Mouse (Mus musculus) layer of hippocampus, postnatal 36 days (tissue): ENCODE data around the gene Frmpd4. TPM values are rescaled to one million over a fixed set of nuclear protein-coding genes. Genes with fewer than 3 reads are reported as not detected.

ENCODE experiments used
- DNase-seq, 2 experiments: peaks; one replicate each; pipeline ENCODE4 v3.0.0; 2022
- total RNA-seq, 2 experiments: library from RNA; stranded (reverse); gene quantifications; 2 replicates each; pipeline ENCODE4 v1.2.3; 2021

Frmpd4 gene
- total RNA-seq, 2 experiments from 2014 or later, result 49.2 to 54.4 TPM

DNA sequence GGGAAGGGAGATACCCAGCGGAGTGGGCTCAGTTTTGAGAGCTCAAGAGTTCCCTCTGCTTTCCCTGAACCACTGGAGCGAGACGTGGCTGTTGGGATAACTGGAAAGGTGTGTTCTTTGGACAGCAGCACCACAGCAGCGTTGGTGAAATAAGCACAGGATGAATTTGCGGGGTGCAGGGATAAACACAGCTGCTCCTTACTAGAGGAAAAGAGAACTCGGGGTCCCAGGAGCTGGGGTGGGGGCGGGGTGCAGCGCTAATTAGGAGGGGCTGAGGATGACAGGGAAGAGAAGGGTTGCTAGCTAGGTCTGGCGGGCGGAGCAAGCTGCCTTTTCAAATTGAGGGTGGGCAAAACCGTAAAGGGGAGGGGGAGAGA, 453.5 kb downstream of the Frmpd4 start:
- DNase-seq, result no peak

DNA sequence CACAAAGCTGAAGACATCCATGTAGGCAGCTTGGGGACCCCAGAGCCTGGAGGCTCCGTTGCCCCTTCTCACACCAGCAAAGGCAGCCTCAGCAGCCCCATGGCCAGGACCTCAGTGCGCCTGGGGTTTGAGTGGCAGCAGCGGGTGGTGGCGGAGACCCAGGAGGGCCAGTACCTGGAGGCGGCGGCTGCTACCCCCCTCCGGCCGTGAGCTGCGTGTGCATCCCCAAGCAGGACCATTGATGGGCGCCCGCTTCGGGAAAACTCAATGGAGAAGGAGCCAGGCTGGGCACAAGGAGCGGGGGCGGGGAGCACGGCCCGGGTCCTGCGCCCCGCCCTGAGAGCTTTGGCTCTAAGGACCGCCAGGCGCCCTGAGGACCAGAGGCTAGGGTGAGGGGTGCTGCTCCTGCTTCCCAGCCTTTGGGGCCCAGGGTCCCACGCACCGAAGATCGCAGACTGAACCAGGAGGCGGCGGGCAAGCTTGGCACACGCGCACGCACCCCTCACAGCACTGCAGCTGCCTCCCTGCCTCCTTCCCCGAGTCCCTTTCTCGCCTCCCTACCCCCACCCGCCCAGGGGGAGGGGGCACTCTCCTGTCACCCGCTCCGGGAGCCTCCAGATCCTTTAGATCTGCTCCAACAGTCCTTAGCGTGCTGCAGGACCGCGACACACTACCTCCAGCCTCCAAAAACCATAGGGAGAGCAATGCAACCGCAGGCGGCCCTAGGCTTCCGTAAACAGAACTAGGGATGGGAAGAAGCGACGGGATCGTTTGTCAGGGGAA, 454.0 kb downstream of the Frmpd4 start:
- peak; percentile 32 to 36 for DNase-seq

DNA sequence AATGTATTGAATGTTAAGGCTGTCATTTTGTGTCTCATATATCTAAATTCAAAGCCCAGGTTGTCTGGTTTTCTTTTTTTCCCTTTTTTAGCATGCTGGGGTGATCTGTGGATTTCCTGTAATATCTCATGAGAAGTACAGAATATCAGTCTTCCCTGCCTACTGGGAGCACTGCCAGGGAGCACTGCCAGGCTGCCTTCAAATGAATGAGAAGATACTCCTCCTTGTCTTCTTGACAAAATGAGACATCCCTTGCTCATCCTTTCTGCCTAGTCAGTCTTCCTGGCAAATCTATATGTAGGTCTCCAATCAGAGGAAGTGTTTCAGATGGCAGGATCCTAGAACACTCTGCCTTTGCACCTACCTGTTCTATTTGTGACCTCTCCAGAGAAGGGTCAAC, 535.4 kb downstream of the Frmpd4 start:
- no peak for DNase-seq

DNA sequence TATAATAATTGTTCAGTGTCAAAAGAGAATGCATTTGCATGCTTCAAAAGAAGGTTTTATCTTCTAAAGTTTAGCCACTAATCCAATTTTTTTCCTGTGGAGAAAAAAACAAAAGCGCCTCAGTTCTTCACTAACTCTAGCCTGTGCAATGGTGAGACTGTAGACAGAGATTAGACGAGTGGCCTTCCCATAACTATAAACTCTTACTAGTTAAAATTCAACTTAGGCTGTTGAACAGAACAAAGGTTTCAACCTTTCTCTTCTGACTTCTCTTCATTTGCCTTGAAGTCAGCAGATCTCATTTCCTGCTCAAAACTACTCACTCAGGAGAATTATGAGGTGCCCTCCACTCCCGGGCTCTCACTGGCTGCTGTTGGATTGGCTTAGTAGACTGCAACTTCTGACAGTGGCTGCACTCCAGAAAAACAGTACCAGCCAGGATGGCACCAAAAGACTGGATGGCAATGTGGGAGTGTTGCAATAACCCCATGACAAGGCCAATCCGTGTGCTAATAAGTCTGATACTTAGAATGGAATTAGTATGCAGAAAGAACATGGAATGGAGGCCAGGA, 556.4 kb downstream of the Frmpd4 start:
- DNase-seq, result no peak

DNA sequence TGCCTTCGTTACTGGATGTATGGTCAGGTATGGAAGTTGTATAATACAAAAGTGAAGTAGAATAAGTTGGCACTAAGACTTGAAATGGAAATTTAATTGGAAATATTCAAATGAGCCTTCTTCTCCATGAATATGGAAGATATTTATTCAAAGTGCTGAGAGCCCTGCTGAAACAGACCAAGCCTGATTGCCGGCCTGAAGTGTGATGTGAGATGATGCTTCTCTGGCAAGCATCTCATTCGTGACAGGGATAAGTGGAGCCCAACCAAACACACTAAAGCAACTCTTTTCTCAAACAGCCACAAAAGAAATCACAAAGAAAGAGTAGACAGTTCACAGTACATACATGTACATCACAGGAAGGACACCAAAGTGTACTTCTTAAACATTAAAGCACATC, 559.2 kb downstream of the Frmpd4 start:
- no peak for DNase-seq

DNA sequence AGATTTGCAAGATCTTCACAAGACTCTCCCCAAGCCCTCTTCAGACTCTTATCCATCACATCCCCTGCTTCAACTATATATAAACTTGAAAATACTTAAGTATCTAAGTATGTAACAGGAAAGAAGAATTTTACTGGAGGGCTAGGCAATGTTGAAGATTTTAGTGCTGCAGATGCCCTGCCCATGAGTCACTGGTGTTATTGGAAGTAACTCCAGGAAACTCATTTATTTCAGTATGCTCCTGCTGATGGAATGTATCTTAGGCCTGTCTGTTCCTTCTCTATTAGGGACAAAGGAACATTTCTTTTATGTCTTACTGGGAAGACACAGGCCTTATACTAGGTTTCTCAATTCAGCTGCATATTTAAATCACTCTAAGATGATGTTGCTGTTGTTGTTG, 592.2 kb downstream of the Frmpd4 start:
- no peak for DNase-seq

DNA sequence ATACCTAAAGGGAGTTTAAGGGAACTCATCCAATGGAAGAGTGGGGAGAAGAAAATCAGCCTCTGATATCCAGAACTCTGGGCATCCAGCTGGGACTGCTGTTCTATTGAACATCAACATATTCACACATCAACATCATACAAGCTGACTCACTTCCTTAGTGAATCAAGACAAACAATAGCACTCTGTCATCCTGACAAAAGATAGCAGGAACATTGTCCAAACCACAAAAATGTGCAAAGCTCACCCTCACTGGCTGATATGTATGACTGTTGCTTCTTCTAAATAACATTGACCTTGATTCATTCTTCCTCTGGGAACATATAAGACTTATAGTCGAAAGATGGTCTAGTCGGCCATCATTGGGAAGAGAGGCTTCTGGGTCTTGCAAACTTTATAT, 625.8 kb downstream of the Frmpd4 start:
- no peak for DNase-seq

DNA sequence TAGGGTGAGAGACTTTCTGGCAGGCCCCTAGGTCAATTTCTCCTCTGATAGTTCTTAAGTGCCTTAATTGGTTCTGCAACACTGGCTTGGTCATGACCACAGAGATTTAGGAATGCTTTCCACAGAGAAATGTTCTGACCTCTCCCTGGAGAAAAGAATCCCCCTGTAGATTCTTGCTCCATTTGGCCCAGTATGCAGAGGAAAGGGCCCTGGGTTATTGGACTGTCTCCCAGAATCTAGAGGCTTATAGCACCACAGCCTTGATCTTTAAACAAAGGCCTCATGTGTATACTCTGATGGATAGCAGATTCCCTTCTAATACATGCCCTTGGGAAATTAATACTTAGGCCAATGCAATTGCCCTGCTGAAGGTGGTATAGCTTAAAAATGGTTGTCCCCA, 667.5 kb downstream of the Frmpd4 start:
- no peak for DNase-seq

DNA sequence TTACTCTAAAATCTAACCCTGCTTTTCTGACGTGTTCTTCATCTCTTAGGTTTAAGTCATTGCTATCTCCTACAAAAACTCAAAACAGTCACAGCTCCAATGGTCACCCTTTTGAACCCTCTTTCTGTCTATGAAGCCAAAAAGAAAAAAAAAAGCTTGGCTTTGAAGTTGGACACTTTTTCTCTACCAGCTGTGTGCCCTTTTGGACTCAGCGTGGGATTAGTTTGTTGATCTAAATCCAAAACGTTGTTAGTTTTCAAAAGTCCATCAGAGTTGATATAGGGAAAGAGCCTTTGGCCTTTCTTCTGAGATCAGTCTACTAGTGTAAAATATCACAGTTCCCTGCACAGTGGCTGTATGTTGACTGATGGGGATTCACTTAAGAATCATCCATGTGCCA, 676.0 kb downstream of the Frmpd4 start:
- DNase-seq, result no peak

DNA sequence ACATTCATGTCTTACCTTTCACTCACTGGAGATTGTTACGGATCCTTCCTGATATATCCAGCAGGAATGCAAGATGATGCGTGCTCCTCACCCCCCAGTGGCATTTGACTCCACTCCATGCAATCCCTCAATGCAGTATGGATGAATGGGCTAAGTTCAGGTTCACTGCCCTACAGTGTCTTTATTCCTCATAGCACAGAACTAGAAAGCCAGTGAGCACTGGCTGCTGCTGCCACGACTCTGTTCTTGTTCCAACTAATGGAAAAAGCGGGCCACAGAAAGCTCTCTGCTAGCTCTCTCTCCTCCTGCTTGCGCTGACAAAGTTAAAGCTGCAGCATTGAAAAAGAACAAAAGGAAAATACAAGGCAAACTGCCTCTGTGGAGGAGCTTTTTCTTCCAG, 722.2 kb downstream of the Frmpd4 start:
- no peak for DNase-seq

DNA sequence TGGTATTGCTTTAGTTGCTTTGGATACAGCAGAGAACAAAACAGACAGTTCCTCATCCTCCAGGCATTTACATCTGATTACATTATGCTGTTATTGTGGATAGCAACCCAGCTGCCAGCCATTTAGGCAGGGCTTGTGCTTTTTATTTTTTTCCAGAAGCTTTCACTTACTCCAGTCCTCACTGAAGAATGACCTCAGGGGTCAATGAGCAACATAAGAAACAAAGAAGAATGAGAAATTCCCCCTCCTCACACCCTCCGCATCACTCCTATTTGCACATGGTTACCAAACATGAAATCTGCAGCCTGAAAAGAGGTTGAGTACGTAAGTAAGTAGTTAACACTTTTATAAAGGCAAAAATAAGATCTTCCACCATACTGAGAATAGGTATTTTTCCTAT, 744.5 kb downstream of the Frmpd4 start:
- no peak for DNase-seq

DNA sequence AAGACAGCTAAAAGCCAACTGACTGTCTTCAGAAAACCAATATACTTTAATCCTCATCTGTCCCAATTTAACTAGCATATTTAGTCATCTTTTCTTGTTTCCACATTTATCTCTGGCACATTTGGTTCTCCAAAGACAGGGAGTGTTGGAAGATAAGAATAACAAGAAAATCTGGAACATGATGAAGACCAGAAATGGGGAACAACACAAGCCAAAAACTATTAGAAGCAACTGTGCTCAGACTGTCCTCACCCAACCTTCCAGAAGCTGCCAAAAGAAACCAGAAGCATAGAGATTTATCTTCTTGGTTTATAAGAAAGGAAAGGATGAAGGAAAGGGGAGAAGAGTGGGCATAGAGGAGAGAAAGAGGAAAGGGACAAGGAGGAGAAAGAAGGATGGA, 748.6 kb downstream of the Frmpd4 start:
- DNase-seq, result no peak

DNA sequence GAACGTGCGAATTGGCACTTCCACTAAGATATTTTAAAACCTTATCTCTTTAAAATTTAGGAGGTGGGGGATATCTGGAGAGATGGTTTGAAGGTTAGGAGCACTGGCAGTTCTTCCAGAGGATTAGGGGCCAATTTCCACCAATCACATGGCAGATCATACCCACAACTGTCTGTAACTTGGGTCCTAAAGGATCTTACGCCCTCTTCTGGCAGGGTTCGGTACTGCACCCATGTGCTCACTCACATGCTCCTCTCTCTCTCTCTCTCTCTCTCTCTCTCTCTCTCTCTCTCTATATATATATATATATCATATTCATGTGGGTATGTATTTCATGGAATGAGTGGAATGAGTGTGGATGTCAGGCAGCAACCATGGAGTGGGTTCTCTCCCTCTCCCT, 759.7 kb downstream of the Frmpd4 start:
- no peak for DNase-seq

DNA sequence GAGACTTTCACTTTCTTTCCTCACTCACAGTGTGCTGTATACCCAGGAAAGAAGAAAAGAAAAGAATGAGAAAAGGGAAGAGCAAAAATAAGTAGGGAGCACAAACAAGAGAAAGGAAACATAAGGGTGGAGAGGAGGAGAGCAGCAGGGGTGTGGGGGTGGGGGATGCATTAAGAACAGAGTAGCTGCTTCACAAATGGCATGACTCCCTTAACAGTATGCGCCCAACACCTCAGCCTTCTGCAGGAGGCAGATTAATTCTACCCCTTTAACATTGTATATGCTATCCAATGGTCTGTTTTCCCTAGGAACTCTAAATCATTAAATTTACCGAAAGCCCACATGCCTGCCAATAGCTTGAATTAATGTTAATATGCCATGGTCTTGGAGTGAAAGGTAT, 766.9 kb downstream of the Frmpd4 start:
- no peak for DNase-seq

DNA sequence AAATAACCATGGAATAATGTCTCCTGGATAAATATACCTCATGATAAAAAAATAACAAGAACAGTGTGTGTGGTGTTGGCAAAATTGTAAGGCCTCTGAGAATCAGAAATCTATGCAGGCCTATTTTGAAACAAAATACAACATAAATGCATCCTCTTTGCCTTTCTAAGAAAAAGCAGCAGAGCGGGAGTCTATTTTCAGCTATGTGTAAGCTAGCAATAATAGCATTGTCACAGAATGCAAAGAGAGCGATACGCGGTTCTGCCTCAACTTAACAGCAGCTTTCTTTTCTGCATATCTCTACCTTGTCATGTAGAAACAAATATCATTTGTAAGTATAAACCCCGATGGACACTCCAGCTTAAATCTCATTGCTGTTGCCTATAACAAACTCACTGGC, 768.5 kb downstream of the Frmpd4 start:
- DNase-seq, result no peak

DNA sequence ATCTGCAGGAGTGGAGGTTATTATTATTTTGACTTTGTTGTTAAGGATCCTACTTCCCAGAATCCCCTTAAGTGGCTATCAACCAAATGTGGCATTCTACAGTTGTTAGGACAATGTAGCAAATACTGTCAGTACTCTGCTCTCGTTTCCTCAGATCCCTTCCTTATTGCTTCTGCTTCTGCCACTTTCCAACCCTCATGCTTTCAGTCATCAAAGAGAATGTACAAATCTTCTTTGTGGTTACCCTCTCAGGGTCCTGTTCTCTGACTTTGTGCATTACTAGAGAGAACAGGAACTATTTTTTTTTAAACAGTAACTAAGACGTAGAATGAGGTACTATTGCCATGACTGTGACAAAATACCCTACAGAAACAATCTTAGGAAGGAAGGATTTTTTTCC, 788.3 kb downstream of the Frmpd4 start:
- no peak for DNase-seq

DNA sequence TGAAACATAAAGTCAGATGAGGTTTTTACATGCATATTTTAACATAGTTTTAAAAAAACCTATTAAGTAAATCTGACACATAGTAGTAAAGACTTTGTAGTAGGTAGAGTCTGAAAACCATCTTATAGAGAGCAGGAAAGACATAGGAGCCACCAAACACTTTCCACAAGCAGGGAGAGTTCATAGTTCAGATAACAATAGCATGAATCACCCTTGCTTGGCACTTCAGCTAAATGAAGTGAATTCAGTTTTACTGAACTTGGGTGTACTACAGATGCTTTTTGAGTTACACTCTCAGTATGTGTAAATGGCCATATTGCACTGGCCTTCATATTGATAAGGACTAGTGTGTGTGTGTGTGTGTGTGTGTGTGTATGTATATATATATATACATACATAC, 793.5 kb downstream of the Frmpd4 start:
- DNase-seq, result no peak

DNA sequence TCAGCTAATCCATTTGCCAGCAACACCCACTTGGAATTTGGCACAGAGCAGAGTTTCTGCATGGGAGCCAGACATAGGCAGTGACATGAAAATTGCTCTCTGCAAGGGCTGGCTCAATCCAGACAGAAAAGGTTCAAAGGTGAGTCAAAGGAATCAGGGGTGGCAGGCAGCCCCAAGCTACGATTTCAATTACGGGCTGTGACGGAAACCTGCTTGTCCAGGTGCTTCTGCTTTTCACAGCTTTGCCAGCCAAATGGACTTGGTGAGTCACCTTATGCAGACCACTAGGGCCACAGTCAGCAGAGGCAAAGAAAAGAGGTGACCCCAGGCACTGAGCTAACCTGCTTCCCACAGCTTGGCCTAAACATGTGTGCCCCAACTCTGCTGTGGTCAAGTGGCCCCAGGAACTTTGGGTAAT, 857.5 kb downstream of the Frmpd4 start:
- DNase-seq, result no peak

DNA sequence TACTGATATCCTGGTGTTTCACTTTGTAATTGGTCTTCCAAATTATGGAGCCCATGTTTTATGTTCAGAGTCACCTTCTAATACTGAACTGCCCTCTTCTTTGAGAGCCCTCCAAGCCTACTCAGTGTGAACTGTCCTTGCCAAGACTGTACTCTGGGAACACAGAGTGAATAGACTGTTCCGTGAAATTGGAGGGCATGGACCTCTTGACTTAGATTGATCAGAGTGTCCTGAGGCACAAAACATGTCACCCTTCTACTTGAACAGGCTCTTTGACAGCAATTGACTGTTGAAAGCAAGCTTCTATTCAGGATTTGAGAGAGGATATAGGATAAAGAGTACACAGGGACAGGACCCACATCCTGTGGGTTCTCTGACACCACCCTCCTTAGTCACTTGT, 857.9 kb downstream of the Frmpd4 start:
- no peak for DNase-seq

DNA sequence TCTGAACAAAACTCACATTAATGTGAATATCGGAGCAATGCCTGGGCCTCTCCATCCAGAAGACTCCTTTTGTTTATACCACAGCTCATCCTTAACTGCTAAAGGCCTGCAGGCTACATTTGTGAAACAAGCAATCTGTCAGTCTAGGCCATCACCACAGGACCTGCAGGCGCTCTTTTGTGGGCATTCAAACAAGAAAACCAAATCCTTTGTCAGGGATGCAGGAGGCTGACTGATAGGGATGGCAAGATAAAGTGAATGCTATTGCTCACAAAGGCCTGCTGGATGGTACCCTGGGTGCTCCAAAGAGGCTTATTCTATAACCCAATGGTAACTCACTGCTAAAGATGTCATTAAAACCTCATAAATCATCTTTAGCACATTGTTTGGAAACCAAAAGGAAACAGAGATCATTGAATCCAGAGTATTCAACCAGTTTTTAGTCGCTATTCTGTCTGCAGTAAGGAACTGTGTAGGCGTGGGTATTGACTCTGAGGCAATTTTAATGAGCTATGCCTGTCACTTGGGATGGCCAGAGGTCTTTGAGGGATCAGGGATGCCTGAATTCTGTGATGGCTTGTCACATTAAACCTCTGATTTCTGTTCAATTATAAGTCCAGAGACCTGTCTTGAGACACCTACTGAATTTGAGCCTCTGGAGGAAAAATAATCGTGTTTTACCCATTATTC, 922.1 kb downstream of the Frmpd4 start:
- no peak for DNase-seq

DNA sequence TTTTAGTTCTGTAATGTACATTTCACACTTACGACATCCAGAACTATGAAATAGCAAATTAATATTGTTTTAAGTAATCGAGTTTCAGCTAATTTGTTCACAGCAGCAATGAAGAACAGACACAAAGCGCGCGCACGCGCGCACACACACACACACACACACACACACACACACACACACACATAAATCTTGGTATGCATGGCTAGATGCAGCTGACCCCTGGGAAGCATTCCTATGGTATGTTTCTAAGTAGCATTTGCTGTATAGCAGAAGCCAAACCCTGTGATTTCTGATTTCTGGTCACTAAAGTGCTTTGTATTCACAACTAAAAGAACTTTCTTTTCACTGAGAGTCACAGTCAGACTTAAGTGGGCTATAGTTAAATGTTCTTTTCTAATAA, 922.8 kb downstream of the Frmpd4 start:
- DNase-seq, result no peak

DNA sequence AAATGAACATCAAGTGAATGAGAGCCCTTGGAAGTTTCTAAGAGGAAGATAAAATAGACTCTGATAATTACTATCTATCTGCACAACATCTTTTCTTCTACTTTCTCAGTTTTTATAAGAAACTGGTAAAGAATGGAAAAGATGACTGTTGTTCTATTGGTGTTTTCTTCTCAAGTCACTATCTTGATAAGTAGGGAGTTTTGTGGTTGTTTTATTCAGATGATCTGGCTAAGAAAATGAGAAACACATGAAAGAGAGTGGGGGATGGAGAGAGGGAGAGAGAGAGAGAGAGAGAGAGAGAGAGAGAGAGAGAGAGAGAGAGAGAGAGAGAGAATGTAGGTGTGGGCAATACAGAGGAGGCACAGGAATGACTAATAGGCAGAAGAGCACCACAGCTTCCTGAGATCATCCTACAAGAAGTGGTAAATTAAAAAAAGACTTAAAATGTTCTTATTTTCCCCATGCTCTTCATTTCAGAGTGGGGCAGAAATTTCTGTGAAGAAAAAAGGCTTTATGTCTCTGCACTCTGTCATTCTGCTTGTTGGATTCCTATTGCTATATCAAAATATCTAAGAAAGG, 979.3 kb downstream of the Frmpd4 start:
- DNase-seq, result no peak

DNA sequence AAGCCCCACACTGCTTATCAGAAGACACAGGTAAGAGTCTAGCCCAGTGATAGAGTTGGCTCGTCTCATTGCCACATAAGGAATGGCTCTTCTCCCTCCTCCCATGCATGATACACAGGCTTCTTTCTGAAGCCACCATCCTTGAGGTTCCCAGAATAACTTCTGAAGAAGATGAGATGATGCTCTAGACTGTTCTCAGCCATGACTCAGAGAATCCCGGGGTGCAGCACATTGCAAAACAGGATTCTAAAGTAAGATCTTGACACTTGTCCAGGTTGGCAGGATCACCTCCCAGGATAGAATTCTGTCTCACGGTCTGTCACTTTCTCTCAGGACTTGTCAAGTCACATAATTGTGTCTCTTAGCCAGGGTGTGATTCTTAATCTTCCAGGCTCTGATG, 1024.2 kb downstream of the Frmpd4 start:
- DNase-seq, result no peak

DNA sequence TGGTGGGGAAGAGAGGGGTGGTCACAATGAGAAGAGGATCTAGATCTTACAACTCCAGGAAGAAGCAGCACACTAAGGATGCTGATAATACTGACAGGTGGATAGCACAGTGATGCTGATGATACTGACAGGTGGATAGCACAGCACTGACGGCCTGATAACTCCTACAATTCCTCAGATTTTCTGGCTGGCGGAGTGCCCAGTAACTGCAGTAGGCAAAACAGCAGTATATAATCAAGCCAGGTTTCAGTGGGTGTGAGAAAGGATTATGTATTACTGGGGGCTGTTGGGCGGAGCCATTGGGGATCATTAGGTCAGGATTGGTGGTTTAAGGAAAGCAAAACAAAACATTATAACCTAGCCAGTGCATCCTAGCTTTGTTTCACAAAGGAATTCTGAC, 1053.9 kb downstream of the Frmpd4 start:
- DNase-seq, result no peak
